In genomic region chr1:156037144-156037583, GRCm38 (mm10) we compare ENCODE assay signal across 7 mouse cellular contexts. TPM values are rescaled to one million over a fixed set of nuclear protein-coding genes. Genes with fewer than 3 reads are reported as not detected.
DNase-seq lines count a peak whose midpoint lies in the region; ATAC-seq and TF ChIP-seq lines count a peak whose summit lies in the region.

No protein-coding gene starts in this region.

- no peak for TF ChIP-seq CTCF in testis, adult 2 months (IDR thresholded peaks at IDR 0.05; ENCODE audit: control insufficient read depth, insufficient read depth, insufficient replicate concordance, low read depth, low read length)
- TF ChIP-seq CTCF in bone marrow macrophage, adult 2 months (IDR thresholded peaks at IDR 0.05; ENCODE audit: low read depth, low read length), result no peak

- 31% methylated on average over 5 of the region's 5 CpGs for WGBS in heart, embryonic 12.5 days

- no peak for DNase-seq in testis, postnatal 14 days (ENCODE audit: low spot score)
- peak; percentile 51 to 65 for DNase-seq in kidney, postnatal 36 days
- no peak for DNase-seq in frontal cortex, postnatal 10 days (ENCODE audit: low spot score in 2 of 2)

- no peaks in the 10 kb centered on the region; the same call in none of the 2 replicates for H3K36me3 ChIP-seq in testis, adult 2 months (ENCODE audit: control insufficient read depth, insufficient read depth, low read length)
- H3K36me3 ChIP-seq in heart, embryonic 12.5 days, result peaks cover 18% of the 10 kb centered on the region

- H3K4me1 ChIP-seq in testis, adult 2 months (ENCODE audit: control insufficient read depth, insufficient read depth, low read length), result peaks cover 2% of the 10 kb centered on the region; the same call in 1 of the 2 replicates
- peaks cover 12% of the 10 kb centered on the region for H3K4me1 ChIP-seq in bone marrow macrophage, adult 2 months (ENCODE audit: control insufficient read depth, insufficient read depth, low read length)
- H3K4me1 ChIP-seq in heart, embryonic 12.5 days (replicated peaks), result peaks cover 22% of the 10 kb centered on the region

- H3K27ac ChIP-seq in testis, adult 2 months (ENCODE audit: control insufficient read depth, insufficient read depth, low read depth, low read length), result peak overlapping the region; percentile 87
- H3K27ac ChIP-seq in bone marrow macrophage, adult 2 months (ENCODE audit: insufficient read depth, low read depth, low read length), result peak overlapping the region; percentile 92
- peak overlapping the region; percentile 71 for H3K27ac ChIP-seq in heart, embryonic 12.5 days (ENCODE audit: poor library complexity, severe bottlenecking)

- H3K4me3 ChIP-seq in testis, adult 2 months (ENCODE audit: control insufficient read depth, low read depth, low read length), result peak overlapping the region; percentile 90
- H3K4me3 ChIP-seq in bone marrow macrophage, adult 2 months (ENCODE audit: insufficient read depth, low read length), result peak overlapping the region; percentile 75
- peak overlapping the region; percentile 37 for H3K4me3 ChIP-seq in heart, embryonic 12.5 days

- no peaks in the 10 kb centered on the region for H3K9me3 ChIP-seq in heart, embryonic 12.5 days (replicated peaks)

- H3K27me3 ChIP-seq in testis, adult 2 months (ENCODE audit: control insufficient read depth, insufficient read depth, low read length), result no peaks in the 10 kb centered on the region
- H3K27me3 ChIP-seq in heart, embryonic 12.5 days (replicated peaks), result no peaks in the 10 kb centered on the region

- H3K9ac ChIP-seq in heart, embryonic 12.5 days, result peak overlapping the region; percentile 55

- no peak for ATAC-seq in heart, embryonic 12.5 days (ENCODE audit: insufficient number of reproducible peaks, low FRiP score)
- peak; percentile 7 for ATAC-seq in megakaryocyte progenitor cell, adult 5-6 weeks (replicated peaks; ENCODE audit: poor library complexity)

- no peak; the same call in 1 of the 2 replicates for TF ChIP-seq POLR2A in testis, adult 2 months (IDR thresholded peaks at IDR 0.05; ENCODE audit: control insufficient read depth, low read depth, low read length)
- TF ChIP-seq POLR2A in bone marrow macrophage, adult 2 months (IDR thresholded peaks at IDR 0.05; ENCODE audit: borderline replicate concordance, low read depth, low read length), result no peak

- peak overlapping the region; percentile 63 for H3K4me2 ChIP-seq in heart, embryonic 12.5 days

RNA-seq across cellular contexts. Expression of gene Tor1aip1, which starts 0.9 kb away (rescaled TPM):
- 223 and 268 TPM in 2 replicates for polyA plus RNA-seq in testis, adult 2 months (2012; rRNA removed)
- polyA plus RNA-seq in bone marrow macrophage, adult 2 months (2012; ENCODE audit: insufficient read depth, insufficient read length, missing spikeins), result 158 and 159 TPM in 2 replicates
- 35.6 and 36.9 TPM in 2 replicates for polyA plus RNA-seq in heart, embryonic 12.5 days (2016; fragmentation: Nextera tagmentation; extraction: Ambion mirVana)
- 76.6 and 80.7 TPM in 2 replicates for total RNA-seq in megakaryocyte progenitor cell, adult 5-6 weeks (2015)
- total RNA-seq in megakaryocyte progenitor cell, adult 5-6 weeks (2017), result 31.5 and 40.1 TPM in 2 replicates

RNA-seq across cellular contexts. Expression of gene Tor1aip2, which starts 2.0 kb away (rescaled TPM):
- 55.4 and 59.8 TPM in 2 replicates for polyA plus RNA-seq in testis, adult 2 months (2012; rRNA removed)
- 99.8 and 104 TPM in 2 replicates for polyA plus RNA-seq in bone marrow macrophage, adult 2 months (2012; ENCODE audit: insufficient read depth, insufficient read length, missing spikeins)
- polyA plus RNA-seq in heart, embryonic 12.5 days (2016; fragmentation: Nextera tagmentation; extraction: Ambion mirVana), result 93.3 and 100 TPM in 2 replicates
- total RNA-seq in megakaryocyte progenitor cell, adult 5-6 weeks (2015), result 93.0 and 109 TPM in 2 replicates
- 50.1 and 50.6 TPM in 2 replicates for total RNA-seq in megakaryocyte progenitor cell, adult 5-6 weeks (2017)

Comparison
In these comparisons a context has a peak if more than half of its experiments do, and no peak if none do; other contexts are left out.
1. H3K4me3 ChIP-seq: peak in every context shown above with its lines; median percentile 90 in testis, adult 2 months; 75 in bone marrow macrophage, adult 2 months; 37 in heart, embryonic 12.5 days.
2. DNase-seq: peak in kidney, postnatal 36 days (2 of 2); none in testis, postnatal 14 days (single experiment) and frontal cortex, postnatal 10 days (0 of 2).
3. Peak in every context shown above with its lines, with median percentiles within 50 percentile points of each other: H3K27ac ChIP-seq.